Mouse (Mus musculus) cerebellum, adult 9-10 months (tissue): Measurements from ENCODE around the gene Rnf149.

ENCODE experiments used
- DNase-seq: peaks from one replicate; pipeline ENCODE4 v3.0.0; 2022

Rnf149 gene

DNA sequence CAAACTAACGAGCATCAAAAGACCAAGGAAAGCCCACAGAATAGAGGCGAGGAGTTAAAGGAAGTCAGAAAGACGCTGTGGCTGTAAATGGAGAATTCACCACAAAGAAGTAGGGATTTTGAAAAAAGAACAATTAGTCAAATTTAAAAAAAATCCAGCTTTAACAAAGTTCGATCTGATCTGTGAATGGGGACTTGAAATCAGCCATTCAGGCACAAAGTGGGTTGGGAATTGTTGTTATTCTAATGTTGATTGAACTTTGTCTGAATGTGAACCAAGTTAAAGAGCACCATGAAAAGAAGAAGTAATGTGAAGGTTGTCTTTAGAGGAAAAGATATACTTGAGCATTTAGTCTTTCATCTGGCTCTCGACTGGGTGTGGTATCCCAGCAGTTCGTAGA is 48.9 kb downstream of the Rnf149 start:
- no peak for DNase-seq

GRCm38 (mm10) chr1:39527432-39527831 is 49.8 kb downstream of the Rnf149 start:
- peak; percentile 72 for DNase-seq

DNA sequence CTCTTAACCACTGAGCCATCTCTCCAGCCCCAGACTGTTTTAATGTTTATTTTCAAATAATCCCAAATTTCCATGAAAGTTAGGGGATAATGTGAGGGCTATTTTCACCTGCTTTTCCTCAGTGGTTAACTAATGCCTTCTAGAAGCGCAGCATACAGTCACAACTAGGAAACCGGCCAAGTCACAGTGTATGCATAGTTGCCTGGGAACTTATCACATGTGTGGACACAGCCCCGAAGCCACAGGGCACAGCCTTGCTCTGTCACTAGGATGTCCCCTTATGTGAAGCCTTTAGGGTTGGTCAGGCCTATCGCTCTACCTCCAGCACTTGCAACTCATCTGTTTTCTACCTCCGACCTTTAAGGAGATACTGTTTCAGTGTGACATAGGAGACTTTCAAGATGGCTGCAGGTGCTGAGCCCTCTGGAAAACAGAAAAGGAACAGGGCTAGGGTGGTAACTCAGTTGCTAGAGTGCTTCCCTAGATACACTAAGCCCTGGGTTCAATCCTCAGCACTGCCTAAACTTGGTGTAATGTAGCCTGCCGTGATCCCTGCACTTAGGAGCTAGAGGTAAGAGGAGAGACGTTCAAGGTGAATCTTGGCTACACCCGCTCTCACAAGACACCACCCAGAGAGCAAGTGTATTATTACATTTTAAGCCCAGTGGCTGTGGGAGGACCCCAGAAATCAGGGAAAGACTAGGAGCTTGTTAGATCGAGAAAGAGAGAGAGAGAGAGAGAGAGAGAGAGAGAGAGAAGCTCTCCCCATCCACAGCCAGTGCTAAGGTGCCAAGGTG is 50.6 kb downstream of the Rnf149 start:
- no peak for DNase-seq

GRCm38 (mm10) chr1:39525763-39526162 is 51.4 kb downstream of the Rnf149 start:
- DNase-seq, result no peak

GRCm38 (mm10) chr1:39522519-39522918 is 54.7 kb downstream of the Rnf149 start:
- peak; percentile 77 for DNase-seq

DNA sequence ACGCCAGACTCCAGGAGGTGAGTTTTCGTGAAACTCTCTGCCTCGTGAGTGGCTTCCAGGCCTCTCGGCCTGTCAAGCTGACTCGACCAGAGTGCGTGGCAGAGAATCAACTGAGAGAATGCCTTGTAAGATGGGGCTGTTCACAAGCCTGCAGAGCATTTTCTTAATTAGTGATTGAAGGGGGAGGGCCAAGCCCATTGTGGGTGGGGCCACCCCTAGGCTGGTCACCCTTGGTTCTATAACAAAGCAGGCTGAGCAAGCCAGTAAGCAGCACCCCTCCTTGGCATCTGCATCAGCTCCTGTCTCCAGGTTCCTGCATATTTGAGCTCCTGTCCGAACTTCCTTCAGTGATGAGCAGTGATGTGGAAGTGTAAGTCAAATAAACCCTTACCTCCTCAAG is 55.9 kb downstream of the Rnf149 start:
- no peak for DNase-seq

GRCm38 (mm10) chr1:39515303-39515991 is 61.8 kb downstream of the Rnf149 start:
- peak; percentile 87 for DNase-seq

- DNase-seq, result no peak
These were observed 65.0 kb downstream of the Rnf149 start for GRCm38 (mm10) chr1:39512183-39512582.

DNA sequence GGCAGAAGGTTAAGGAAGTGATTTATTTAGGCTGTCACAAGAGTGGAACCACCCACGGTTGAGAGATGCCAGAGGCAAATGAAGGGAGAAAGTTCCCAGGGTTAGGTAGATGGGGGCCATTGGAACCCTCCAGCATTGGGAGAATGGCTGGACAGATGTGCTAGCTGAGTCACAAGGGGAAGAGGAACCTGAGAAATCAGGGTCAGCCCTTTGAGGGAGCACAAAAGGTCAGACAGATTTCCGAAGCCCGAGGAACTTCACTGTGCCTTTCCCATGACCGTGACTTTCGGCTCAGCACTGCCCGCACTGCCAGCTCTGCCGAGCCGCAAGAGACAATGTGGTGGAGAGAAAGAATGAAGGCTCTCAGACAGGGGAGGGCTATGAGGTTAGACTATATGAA is 65.4 kb downstream of the Rnf149 start:
- no peak for DNase-seq

GRCm38 (mm10) chr1:39505600-39505999 is 71.6 kb downstream of the Rnf149 start:
- no peak for DNase-seq

DNA sequence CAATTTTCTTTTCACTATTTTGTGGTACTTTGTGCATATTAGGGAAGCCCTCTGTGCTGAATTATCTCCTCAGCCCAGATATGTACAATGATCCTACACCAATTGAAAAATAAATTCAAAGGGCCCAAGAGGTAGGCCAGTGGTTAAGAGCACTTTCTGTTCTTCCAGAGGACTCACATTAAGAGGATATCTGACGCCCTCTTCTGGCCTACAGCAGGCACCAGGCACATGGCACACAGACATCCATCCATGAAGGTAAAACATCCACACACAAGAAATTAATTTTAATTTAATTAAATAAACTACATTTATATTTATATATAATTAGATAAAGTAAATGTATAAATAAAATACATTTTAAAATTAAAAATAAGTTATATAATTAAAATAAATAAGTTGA is 72.9 kb downstream of the Rnf149 start:
- DNase-seq, result peak; percentile 58

DNA sequence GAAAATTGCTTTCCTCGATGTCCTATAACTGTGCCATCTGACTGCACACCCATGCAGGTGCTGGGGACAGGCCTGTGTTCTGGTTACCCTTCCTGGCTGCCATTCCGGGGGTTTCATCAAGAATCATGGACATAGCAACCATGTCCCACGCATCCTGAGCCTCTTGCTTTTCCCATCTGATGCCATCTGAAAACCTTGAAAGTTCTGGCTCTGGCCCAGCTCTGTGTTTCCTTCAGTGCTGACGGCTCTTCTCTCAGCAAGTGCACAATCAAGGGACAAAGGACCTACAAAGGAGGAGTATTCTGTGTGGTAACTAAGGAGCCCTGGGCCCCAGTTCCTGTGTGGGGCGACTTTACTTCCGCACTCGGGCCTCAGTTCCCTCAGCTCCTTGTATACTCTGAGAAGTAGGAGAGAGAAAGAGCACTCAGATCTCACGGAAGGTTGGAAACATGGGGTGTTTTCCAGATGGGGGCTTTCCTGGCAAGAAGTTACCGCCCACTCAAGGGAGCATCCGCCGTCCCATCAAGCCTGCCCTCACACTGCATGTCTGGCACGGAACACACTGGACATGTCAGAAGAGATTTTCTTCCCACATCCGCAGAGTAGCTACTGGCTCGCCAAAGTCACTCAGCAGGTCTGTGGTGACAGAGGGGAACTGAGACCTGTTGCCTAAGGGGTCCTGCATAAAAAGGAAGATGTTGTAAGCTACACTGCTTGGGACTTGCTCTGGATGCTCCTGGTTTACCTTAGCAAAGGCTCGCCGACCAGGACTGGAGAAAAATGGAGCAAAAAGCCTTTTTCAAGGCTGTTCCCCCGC is 74.2 kb downstream of the Rnf149 start:
- no peak for DNase-seq
